In the genomic region with DNA sequence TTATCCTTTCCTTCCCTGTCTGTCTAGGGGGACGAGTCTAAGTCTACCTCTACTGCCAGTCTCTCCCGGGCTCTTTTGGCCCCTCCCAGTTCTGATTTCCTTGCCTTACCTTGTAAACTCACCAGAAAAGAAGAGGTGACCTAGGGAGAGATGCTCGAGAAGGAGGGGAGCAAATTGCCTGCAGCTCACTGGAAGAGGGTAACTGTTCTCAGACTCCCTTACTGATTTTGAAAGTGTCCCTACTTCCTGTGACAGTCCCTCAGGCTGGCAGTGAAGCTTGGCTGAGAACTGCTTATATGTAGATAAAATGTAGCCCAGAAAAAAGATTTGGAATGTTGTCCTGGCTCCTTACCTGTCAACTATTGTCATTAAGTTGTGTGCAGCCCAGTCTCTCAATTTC, we compare ENCODE assay signal across 21 mouse cellular contexts.
DNase-seq lines count a peak whose midpoint lies in the region; ATAC-seq and TF ChIP-seq lines count a peak whose summit lies in the region.
"Had no signal": no experiment of that assay in that cellular context is flagged by ENCODE, and none has a peak within 500 bp of the region (broad histone marks: within the 10 kb centered on the region; RNA-seq: fewer than 3 reads in every experiment).

No protein-coding gene starts in this region.

- in situ Hi-C loops in CH12.LX (cut with MboI; ENCODE audit: low pct_ligation_motif_present, low pct_unique_long_range_greater_than_20kb, low sequenced_read_pairs) = no loop called here

- H3K27ac ChIP-seq in heart, embryonic 10.5 days = no peak overlapping the region
- no peak overlapping the region for H3K27ac ChIP-seq in hindbrain, embryonic 14.5 days
- no peak overlapping the region for H3K27ac ChIP-seq in hindbrain, embryonic 12.5 days
- no peak overlapping the region for H3K27ac ChIP-seq in CH12.LX (ENCODE audit: insufficient read depth, low read depth)

- no peaks in the 10 kb centered on the region for H3K36me3 ChIP-seq in heart, embryonic 10.5 days
- no peaks in the 10 kb centered on the region for H3K36me3 ChIP-seq in hindbrain, embryonic 14.5 days (replicated peaks; ENCODE audit: control insufficient read depth, insufficient read depth)
- H3K36me3 ChIP-seq in hindbrain, embryonic 12.5 days = no peaks in the 10 kb centered on the region
- no peaks in the 10 kb centered on the region for H3K36me3 ChIP-seq in CH12.LX (replicated peaks in 1 of 2; ENCODE audit: control insufficient read depth in 1 of 2, insufficient read depth in 1 of 2, low read length in 1 of 2)
- H3K36me3 ChIP-seq: G1E had no signal

- no peak overlapping the region for H3K4me3 ChIP-seq in heart, embryonic 10.5 days
- H3K4me3 ChIP-seq in hindbrain, embryonic 14.5 days (replicated peaks; ENCODE audit: low read length) = no peak overlapping the region
- no peak overlapping the region for H3K4me3 ChIP-seq in hindbrain, embryonic 12.5 days
- no peak overlapping the region for H3K4me3 ChIP-seq in CH12.LX (replicated peaks in 1 of 3; ENCODE audit: low read depth in 2 of 3, low read length in 2 of 3, poor library complexity in 1 of 3)

- no peak for TF ChIP-seq RAD21 in CH12.LX (IDR thresholded peaks at IDR 0.05; ENCODE audit: low read depth, low read length)

- H3K4me2 ChIP-seq in hindbrain, embryonic 14.5 days (replicated peaks) = no peak overlapping the region
- H3K4me2 ChIP-seq in hindbrain, embryonic 12.5 days (replicated peaks) = no peak overlapping the region
- H3K4me2 ChIP-seq in CH12.LX (ENCODE audit: insufficient read depth, low read depth, poor library complexity, severe bottlenecking) = 0 out of 2 replicates have a peak overlapping the region, but pooled peaks have one; percentile 5

- H3K9me3 ChIP-seq in heart, embryonic 10.5 days = no peaks in the 10 kb centered on the region
- no peaks in the 10 kb centered on the region for H3K9me3 ChIP-seq in hindbrain, embryonic 14.5 days (ENCODE audit: control insufficient read depth, low read length)
- H3K9me3 ChIP-seq in hindbrain, embryonic 12.5 days (replicated peaks) = no peaks in the 10 kb centered on the region
- no peaks in the 10 kb centered on the region for H3K9me3 ChIP-seq in CH12.LX (replicated peaks; ENCODE audit: low read length)
- H3K9me3 ChIP-seq: G1E had no signal

- H3K27me3 ChIP-seq in heart, embryonic 10.5 days (ENCODE audit: insufficient read depth, poor library complexity, severe bottlenecking) = no peaks in the 10 kb centered on the region
- no peaks in the 10 kb centered on the region for H3K27me3 ChIP-seq in hindbrain, embryonic 14.5 days (ENCODE audit: control insufficient read depth, insufficient read depth, low read length)
- no peaks in the 10 kb centered on the region for H3K27me3 ChIP-seq in hindbrain, embryonic 12.5 days
- no peaks in the 10 kb centered on the region for H3K27me3 ChIP-seq in CH12.LX (replicated peaks)
- H3K27me3 ChIP-seq: Patski had no signal

- peak; percentile 60 for DNase-seq in heart, adult 11 months
- DNase-seq in heart, embryonic 10.5 days (ENCODE audit: low spot score) = no peak
- DNase-seq in hindbrain, embryonic 14.5 days (ENCODE audit: low spot score) = peak; percentile 11
- no peak for DNase-seq in CH12.LX (ENCODE audit: extremely low read depth)
- no peak for DNase-seq in layer of hippocampus, adult 9-11 months
- DNase-seq: adrenal gland, adult 2 months; adrenal gland, adult 8-10 months; adrenal gland, postnatal 10 days; adrenal gland, postnatal 14 days; adrenal gland, postnatal 25 days; adrenal gland, postnatal 36 days; B cell, adult 2 months; cerebellum, adult 11 months; cerebellum, adult 11-12 months; cerebellum, adult 18-20 months; cerebellum, adult 2 months had no signal

- 70% methylated on average over 3 of the region's 3 CpGs for WGBS in heart, embryonic 10.5 days
- 86% methylated on average over 3 of the region's 3 CpGs for WGBS in hindbrain, embryonic 14.5 days
- WGBS in hindbrain, embryonic 12.5 days = 70% methylated on average over 3 of the region's 3 CpGs

- H3K4me1 ChIP-seq in heart, embryonic 10.5 days = peaks cover 31% of the 10 kb centered on the region
- 0 out of 2 replicates have a peak, but pooled peaks cover 7% of the 10 kb centered on the region for H3K4me1 ChIP-seq in hindbrain, embryonic 14.5 days (replicated peaks; ENCODE audit: control insufficient read depth, insufficient read depth, low read length)
- H3K4me1 ChIP-seq in hindbrain, embryonic 12.5 days = peaks cover 18% of the 10 kb centered on the region
- peaks cover 33 to 54% of the 10 kb centered on the region in 2 experiments for H3K4me1 ChIP-seq in CH12.LX (ENCODE audit: control insufficient read depth in 1 of 2, insufficient read depth in 2 of 2)

- dilution Hi-C loops in CH12.LX (cut with MboI; ENCODE audit: extremely low pct_ligation_motif_present, extremely low pct_unique_long_range_greater_than_20kb, low sequenced_read_pairs) = no loop called here

- peak; percentile 59 for TF ChIP-seq EP300 in CH12.LX (IDR thresholded peaks at IDR 0.05; ENCODE audit: low read length)

- TF ChIP-seq CTCF in CH12.LX (conservative IDR thresholded peaks at IDR 0.05 in 1 of 2, IDR thresholded peaks at IDR 0.05 in 1 of 2; ENCODE audit: low read depth in 2 of 2, low read length in 2 of 2) = no peak

- no peak for TF ChIP-seq POLR2A in CH12.LX (IDR thresholded peaks at IDR 0.05; ENCODE audit: low read depth, low read length)

- H3K79me2 ChIP-seq in CH12.LX (replicated peaks; ENCODE audit: control insufficient read depth, extremely low read depth, insufficient read depth, poor library complexity, severe bottlenecking) = no peaks in the 10 kb centered on the region

- H3K9ac ChIP-seq in hindbrain, embryonic 14.5 days = no peak overlapping the region
- no peak overlapping the region for H3K9ac ChIP-seq in hindbrain, embryonic 12.5 days
- H3K9ac ChIP-seq in CH12.LX (ENCODE audit: insufficient read depth, low read depth) = no peak overlapping the region

- ATAC-seq in hindbrain, embryonic 14.5 days (ENCODE audit: low FRiP score) = no peak
- no peak for ATAC-seq in hindbrain, embryonic 12.5 days (ENCODE audit: low FRiP score)
- ATAC-seq: activated CD4-positive, CD25-positive, alpha-beta regulatory T cell, adult 4 months; CD4-positive, CD25-positive, alpha-beta regulatory T cell, adult 4 months; Patski had no signal

TF ChIP-seq in CH12.LX, 34 proteins besides CTCF, POLR2A, EP300 and RAD21:
- TF ChIP-seq MEF2A (IDR thresholded peaks at IDR 0.05; ENCODE audit: borderline replicate concordance, low read depth, low read length) (peak; percentile 42; the same call in 1 of the 2 replicates), JUN (IDR thresholded peaks at IDR 0.05; ENCODE audit: insufficient read depth, low read depth, low read length) (no peak), BHLHE40 (IDR thresholded peaks at IDR 0.05; ENCODE audit: low read depth, low read length) (no peak), IRF4 (IDR thresholded peaks at IDR 0.05; ENCODE audit: low read depth, low read length) (peak; percentile 82)

Comparison
In these comparisons a context has a peak if more than half of its experiments do, and no peak if none do; other contexts are left out.
1. DNase-seq: peak in heart, adult 11 months (single experiment) and hindbrain, embryonic 14.5 days (single experiment); none in heart, embryonic 10.5 days (single experiment), CH12.LX (single experiment) and layer of hippocampus, adult 9-11 months (single experiment).